Mouse (Mus musculus): ENCODE measurements around the gene Gm20431. TPM values are rescaled to one million over a fixed set of nuclear protein-coding genes. Genes with fewer than 3 reads are reported as not detected.

The Gm20431 gene
- polyA plus RNA-seq, 1 experiment from 2014 or later, result 5.2 TPM

GRCm38 (mm10) chr2:167700018-167700417, 38.7 kb upstream of the Gm20431 start:
- Histone ChIP-seq H3K4me1 (ENCODE audit: control insufficient read depth, insufficient read depth, low read length) (no peaks in the 10 kb centered on the region), H3K4me2 (ENCODE audit: low read depth, low read length) (no peak overlapping the region), H3K9ac (replicated peaks; ENCODE audit: low read length) (no peak overlapping the region), H3K27ac (replicated peaks; ENCODE audit: low read depth, low read length) (no peak overlapping the region), H3K9me3 (replicated peaks; ENCODE audit: control insufficient read depth, low read length) (no peaks in the 10 kb centered on the region), H3K36me3 (replicated peaks; ENCODE audit: control insufficient read depth, insufficient read depth, low read depth, low read length) (no peaks in the 10 kb centered on the region), H3K4me3 (ENCODE audit: low read depth, low read length) (no peak overlapping the region), H3K27me3 (ENCODE audit: control insufficient read depth, insufficient read depth, low read length) (no peaks in the 10 kb centered on the region)
- ATAC-seq (replicated peaks; ENCODE audit: insufficient number of reproducible peaks, low FRiP score, low TSS enrichment, low read depth) (no peak), DNase-seq (ENCODE audit: low spot score) (no peak)
- 67% methylated on average over 5 of the region's 5 CpGs for WGBS

DNA sequence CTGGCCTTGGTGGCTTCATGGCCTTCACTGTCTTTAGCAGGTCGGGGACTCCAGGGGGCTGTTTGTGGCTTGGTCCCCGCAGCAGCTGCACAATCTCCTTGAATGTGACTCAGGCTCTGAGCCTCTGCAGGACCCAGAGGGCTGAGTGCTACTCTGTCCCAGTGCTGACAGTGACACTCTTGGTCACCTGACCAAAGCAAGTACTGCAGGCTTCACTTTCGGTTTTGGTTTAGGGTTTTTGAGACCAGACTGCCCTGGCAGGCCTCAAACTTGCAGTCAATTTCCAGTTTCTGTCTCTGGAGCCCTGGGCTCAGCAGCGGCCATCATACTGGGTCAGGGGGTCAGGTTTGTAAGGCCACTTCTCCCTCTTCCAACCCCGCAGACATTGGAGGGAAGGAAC, 36.6 kb upstream of the Gm20431 start:
- no peak for DNase-seq (ENCODE audit: low spot score)

GRCm38 (mm10) chr2:167696143-167696542, 34.8 kb upstream of the Gm20431 start:
- H3K36me3 ChIP-seq (replicated peaks; ENCODE audit: control insufficient read depth, insufficient read depth, low read depth, low read length), result no peaks in the 10 kb centered on the region
- WGBS, result 77% methylated on average over 7 of the region's 7 CpGs
- H3K27ac ChIP-seq (replicated peaks; ENCODE audit: low read depth, low read length), result no peak overlapping the region
- H3K4me3 ChIP-seq (ENCODE audit: low read depth, low read length), result no peak overlapping the region
- H3K4me1 ChIP-seq (ENCODE audit: control insufficient read depth, insufficient read depth, low read length), result no peaks in the 10 kb centered on the region
- H3K27me3 ChIP-seq (ENCODE audit: control insufficient read depth, insufficient read depth, low read length), result no peaks in the 10 kb centered on the region
- DNase-seq (ENCODE audit: low spot score) (no peak), ATAC-seq (replicated peaks; ENCODE audit: insufficient number of reproducible peaks, low FRiP score, low TSS enrichment, low read depth) (no peak)
- H3K9me3 ChIP-seq (replicated peaks; ENCODE audit: control insufficient read depth, low read length), result no peaks in the 10 kb centered on the region
- no peak overlapping the region for H3K4me2 ChIP-seq (ENCODE audit: low read depth, low read length)
- no peak overlapping the region for H3K9ac ChIP-seq (replicated peaks; ENCODE audit: low read length)

More for the DNA sequence above, 36.6 kb upstream of the Gm20431 start:
- Histone ChIP-seq H3K9ac (replicated peaks; ENCODE audit: low read length) (no peak overlapping the region), H3K4me3 (ENCODE audit: low read depth, low read length) (no peak overlapping the region), H3K27ac (replicated peaks; ENCODE audit: low read depth, low read length) (no peak overlapping the region), H3K4me1 (ENCODE audit: control insufficient read depth, insufficient read depth, low read length) (no peaks in the 10 kb centered on the region), H3K9me3 (replicated peaks; ENCODE audit: control insufficient read depth, low read length) (no peaks in the 10 kb centered on the region), H3K27me3 (ENCODE audit: control insufficient read depth, insufficient read depth, low read length) (no peaks in the 10 kb centered on the region), H3K36me3 (replicated peaks; ENCODE audit: control insufficient read depth, insufficient read depth, low read depth, low read length) (no peaks in the 10 kb centered on the region), H3K4me2 (ENCODE audit: low read depth, low read length) (no peak overlapping the region)
- WGBS, result 62% methylated on average over 5 of the region's 5 CpGs
- ATAC-seq (replicated peaks; ENCODE audit: insufficient number of reproducible peaks, low FRiP score, low TSS enrichment, low read depth), result no peak

- no peaks in the 10 kb centered on the region for H3K36me3 ChIP-seq (replicated peaks; ENCODE audit: control insufficient read depth, insufficient read depth, low read depth, low read length)
- no peak for DNase-seq (ENCODE audit: low spot score)
- no peak overlapping the region for H3K4me3 ChIP-seq (ENCODE audit: low read depth, low read length)
- ATAC-seq (replicated peaks; ENCODE audit: insufficient number of reproducible peaks, low FRiP score, low TSS enrichment, low read depth), result no peak
- H3K27ac ChIP-seq (replicated peaks; ENCODE audit: low read depth, low read length), result no peak overlapping the region
- H3K9ac ChIP-seq (replicated peaks; ENCODE audit: low read length), result no peak overlapping the region
- no peaks in the 10 kb centered on the region for H3K9me3 ChIP-seq (replicated peaks; ENCODE audit: control insufficient read depth, low read length)
- no peaks in the 10 kb centered on the region for H3K4me1 ChIP-seq (ENCODE audit: control insufficient read depth, insufficient read depth, low read length)
- 77% methylated on average over 14 of the region's 14 CpGs for WGBS
- no peak overlapping the region for H3K4me2 ChIP-seq (ENCODE audit: low read depth, low read length)
- peaks cover 4% of the 10 kb centered on the region for H3K27me3 ChIP-seq (ENCODE audit: control insufficient read depth, insufficient read depth, low read length)
Measured at GRCm38 (mm10) chr2:167695491-167695890, 34.2 kb upstream of the Gm20431 start.

- Histone ChIP-seq H3K36me3 (replicated peaks; ENCODE audit: control insufficient read depth, insufficient read depth, low read depth, low read length) (no peaks in the 10 kb centered on the region), H3K4me3 (ENCODE audit: low read depth, low read length) (no peak overlapping the region), H3K9ac (replicated peaks; ENCODE audit: low read length) (no peak overlapping the region), H3K9me3 (replicated peaks; ENCODE audit: control insufficient read depth, low read length) (no peaks in the 10 kb centered on the region), H3K4me2 (ENCODE audit: low read depth, low read length) (no peak overlapping the region), H3K27me3 (ENCODE audit: control insufficient read depth, insufficient read depth, low read length) (peaks cover 7% of the 10 kb centered on the region), H3K27ac (replicated peaks; ENCODE audit: low read depth, low read length) (no peak overlapping the region), H3K4me1 (ENCODE audit: control insufficient read depth, insufficient read depth, low read length) (no peaks in the 10 kb centered on the region)
- no peak for DNase-seq (ENCODE audit: low spot score)
- ATAC-seq (replicated peaks; ENCODE audit: insufficient number of reproducible peaks, low FRiP score, low TSS enrichment, low read depth), result no peak
- 92% methylated on average over 7 of the region's 7 CpGs for WGBS
Measured at GRCm38 (mm10) chr2:167694963-167695362, 33.7 kb upstream of the Gm20431 start.

- no peak for ATAC-seq (replicated peaks; ENCODE audit: insufficient number of reproducible peaks, low FRiP score, low TSS enrichment, low read depth)
- WGBS, result 40% methylated on average over 1 of the region's 1 CpGs
Measured at GRCm38 (mm10) chr2:167694244-167694643, 32.9 kb upstream of the Gm20431 start.

DNA sequence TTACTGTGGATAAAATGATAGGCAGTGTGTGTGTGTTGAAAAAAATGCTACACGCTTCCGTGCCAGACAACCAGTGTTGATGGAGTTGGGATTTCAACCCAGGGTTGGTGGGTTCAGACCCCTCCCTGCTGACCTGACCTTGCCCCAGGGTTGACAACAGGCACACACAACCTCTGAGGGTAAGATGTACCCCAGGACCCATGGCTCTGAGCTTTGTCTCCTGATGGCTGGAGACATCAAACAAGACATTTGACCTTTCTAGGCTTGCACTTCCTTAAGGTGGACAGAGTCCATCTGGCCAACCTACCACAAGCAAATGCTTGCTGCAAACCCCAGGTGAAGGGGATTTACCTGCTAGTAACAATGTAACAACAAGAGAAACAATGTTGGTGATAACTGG, 32.2 kb upstream of the Gm20431 start:
- no peak for ATAC-seq (replicated peaks; ENCODE audit: insufficient number of reproducible peaks, low FRiP score, low TSS enrichment, low read depth)
- WGBS, result 80% methylated on average over 2 of the region's 2 CpGs
- no peak overlapping the region for H3K27ac ChIP-seq (replicated peaks; ENCODE audit: low read depth, low read length)
- no peak for DNase-seq (ENCODE audit: low spot score)
- no peaks in the 10 kb centered on the region for H3K9me3 ChIP-seq (replicated peaks; ENCODE audit: control insufficient read depth, low read length)
- H3K36me3 ChIP-seq (replicated peaks; ENCODE audit: control insufficient read depth, insufficient read depth, low read depth, low read length), result no peaks in the 10 kb centered on the region
- H3K4me2 ChIP-seq (ENCODE audit: low read depth, low read length), result no peak overlapping the region
- H3K4me1 ChIP-seq (ENCODE audit: control insufficient read depth, insufficient read depth, low read length), result no peaks in the 10 kb centered on the region
- H3K27me3 ChIP-seq (ENCODE audit: control insufficient read depth, insufficient read depth, low read length), result peaks cover 15% of the 10 kb centered on the region
- H3K9ac ChIP-seq (replicated peaks; ENCODE audit: low read length), result no peak overlapping the region
- H3K4me3 ChIP-seq (ENCODE audit: low read depth, low read length), result no peak overlapping the region

More at GRCm38 (mm10) chr2:167694244-167694643, 32.9 kb upstream of the Gm20431 start:
- Histone ChIP-seq H3K36me3 (replicated peaks; ENCODE audit: control insufficient read depth, insufficient read depth, low read depth, low read length) (no peaks in the 10 kb centered on the region), H3K4me3 (ENCODE audit: low read depth, low read length) (no peak overlapping the region), H3K27me3 (ENCODE audit: control insufficient read depth, insufficient read depth, low read length) (peaks cover 14% of the 10 kb centered on the region), H3K4me2 (ENCODE audit: low read depth, low read length) (no peak overlapping the region), H3K9ac (replicated peaks; ENCODE audit: low read length) (no peak overlapping the region), H3K9me3 (replicated peaks; ENCODE audit: control insufficient read depth, low read length) (no peaks in the 10 kb centered on the region), H3K4me1 (ENCODE audit: control insufficient read depth, insufficient read depth, low read length) (no peaks in the 10 kb centered on the region), H3K27ac (replicated peaks; ENCODE audit: low read depth, low read length) (no peak overlapping the region)
- DNase-seq (ENCODE audit: low spot score), result no peak

DNA sequence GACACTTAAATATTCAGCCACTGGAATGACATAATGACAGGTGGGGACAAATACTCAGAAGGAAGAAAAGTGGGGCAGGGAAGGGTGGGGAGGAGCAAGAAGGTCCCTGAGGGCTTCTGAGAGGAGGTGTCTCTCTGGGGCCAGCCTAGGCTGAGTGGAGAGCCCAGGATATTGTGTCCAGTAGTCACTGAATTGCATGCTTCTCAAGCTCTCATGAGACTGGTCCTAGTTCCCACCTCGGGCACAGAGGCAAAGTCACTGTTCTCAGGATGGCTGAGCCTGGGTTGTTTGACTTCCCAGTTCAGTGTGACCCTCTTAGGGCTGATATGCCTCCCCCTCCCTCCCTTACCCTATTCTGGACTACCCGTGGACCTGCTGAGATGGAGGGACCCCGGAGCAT, 31.5 kb upstream of the Gm20431 start:
- ATAC-seq (replicated peaks; ENCODE audit: insufficient number of reproducible peaks, low FRiP score, low TSS enrichment, low read depth), result no peak
- 64% methylated on average over 3 of the region's 3 CpGs for WGBS

More for the DNA sequence above, 31.5 kb upstream of the Gm20431 start:
- Histone ChIP-seq H3K27ac (replicated peaks; ENCODE audit: low read depth, low read length) (no peak overlapping the region), H3K4me3 (ENCODE audit: low read depth, low read length) (no peak overlapping the region), H3K4me1 (ENCODE audit: control insufficient read depth, insufficient read depth, low read length) (no peaks in the 10 kb centered on the region; the same call in 1 of the 2 replicates), H3K36me3 (replicated peaks; ENCODE audit: control insufficient read depth, insufficient read depth, low read depth, low read length) (no peaks in the 10 kb centered on the region), H3K9me3 (replicated peaks; ENCODE audit: control insufficient read depth, low read length) (no peaks in the 10 kb centered on the region), H3K4me2 (ENCODE audit: low read depth, low read length) (no peak overlapping the region), H3K27me3 (ENCODE audit: control insufficient read depth, insufficient read depth, low read length) (peaks cover 15% of the 10 kb centered on the region), H3K9ac (replicated peaks; ENCODE audit: low read length) (no peak overlapping the region)
- DNase-seq (ENCODE audit: low spot score), result no peak

Measured in embryonic facial prominence, embryonic 11.5 days (tissue).